Mouse (Mus musculus) lung, embryonic 15.5 days (tissue): ENCODE results near the gene Hemk1. TPM values are rescaled to one million over a fixed set of nuclear protein-coding genes. Genes with fewer than 3 reads are reported as not detected.

ENCODE experiments used
- polyA plus RNA-seq: library from polyadenylated mRNA; unstranded; fragments of >200 nt; fragmentation: Nextera tagmentation; extraction: Ambion mirVana; gene quantifications from 2 replicates; pipeline ENCODE4 v1.2.1, GENCODE M21; 2015

Hemk1 gene
- polyA plus RNA-seq, 1 experiment from 2014 or later: 11.4 TPM

Other genes with a start within 250 kb of the Hemk1 start
- gene Dock3, start 106.4 kb downstream of the Hemk1 start, polyA plus RNA-seq: 0.27 and 0.29 TPM in 2 replicates
- gene Mapkapk3, start 48.5 kb downstream of the Hemk1 start, polyA plus RNA-seq: 13.3 and 17.8 TPM in 2 replicates
- 15.4 and 16.4 TPM in 2 replicates for gene Cish, start 42.3 kb downstream of the Hemk1 start, polyA plus RNA-seq
- 0.47 and 0.79 TPM in 2 replicates for gene 6430571L13Rik, start 2.3 kb upstream of the Hemk1 start, polyA plus RNA-seq
- gene Cacna2d2, start 61.3 kb upstream of the Hemk1 start, polyA plus RNA-seq: 0.30 and 0.42 TPM in 2 replicates
- 39.7 and 42.7 TPM in 2 replicates for gene Tmem115, start 195.6 kb upstream of the Hemk1 start, polyA plus RNA-seq
- 26.0 and 28.4 TPM in 2 replicates for gene Cyb561d2, start 203.8 kb upstream of the Hemk1 start, polyA plus RNA-seq
- gene Nprl2, start 203.9 kb upstream of the Hemk1 start, polyA plus RNA-seq: 39.2 and 42.2 TPM in 2 replicates
- gene Zmynd10, start 208.9 kb upstream of the Hemk1 start, polyA plus RNA-seq: 6.8 TPM in 2 replicates
- gene Rassf1, start 213.2 kb upstream of the Hemk1 start, polyA plus RNA-seq: 57.7 and 64.1 TPM in 2 replicates
- 37.7 and 39.7 TPM in 2 replicates for gene Tusc2, start 224.9 kb upstream of the Hemk1 start, polyA plus RNA-seq
- gene Hyal2, start 229.6 kb upstream of the Hemk1 start, polyA plus RNA-seq: 105 and 109 TPM in 2 replicates
- gene Hyal1, start 238.6 kb upstream of the Hemk1 start, polyA plus RNA-seq: 8.4 and 9.6 TPM in 2 replicates
- 18.2 and 18.6 TPM in 2 replicates for gene Naa80, start 240.5 kb upstream of the Hemk1 start, polyA plus RNA-seq
- 0.99 and 1.4 TPM in 2 replicates for gene Hyal3, start 242.5 kb upstream of the Hemk1 start, polyA plus RNA-seq
- 40.0 and 44.2 TPM in 2 replicates for gene Ifrd2, start 249.3 kb upstream of the Hemk1 start, polyA plus RNA-seq